Mouse (Mus musculus) brain, adult 2 months (tissue): ENCODE results near the gene Adcy1.

Experiments
- DNase-seq: peaks from one replicate; pipeline ENCODE4 v3.0.0; 2011; ENCODE audit warnings: low read depth, low spot score

Gene Adcy1

DNA sequence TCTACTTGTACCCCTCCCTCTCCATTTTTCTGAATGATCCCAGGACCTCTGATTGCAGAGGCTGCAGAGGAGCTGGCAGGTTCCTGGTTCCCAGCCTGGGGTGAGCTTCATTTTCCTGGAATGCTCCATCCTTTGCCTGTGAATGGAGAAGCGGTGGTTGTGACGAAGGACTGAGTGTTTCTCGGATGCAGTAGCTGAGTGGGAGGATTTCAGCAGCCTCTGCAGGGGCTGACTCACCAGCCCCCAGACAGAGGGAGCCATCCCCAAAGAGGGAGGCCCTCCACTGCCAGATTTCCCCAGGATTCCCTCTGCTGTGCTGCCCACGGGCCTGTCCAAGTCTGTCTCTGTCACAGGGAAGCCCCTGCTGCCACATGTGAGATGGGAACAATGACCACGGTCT lies 71.0 kb downstream of the Adcy1 start:
- DNase-seq, result peak; percentile 91

DNA sequence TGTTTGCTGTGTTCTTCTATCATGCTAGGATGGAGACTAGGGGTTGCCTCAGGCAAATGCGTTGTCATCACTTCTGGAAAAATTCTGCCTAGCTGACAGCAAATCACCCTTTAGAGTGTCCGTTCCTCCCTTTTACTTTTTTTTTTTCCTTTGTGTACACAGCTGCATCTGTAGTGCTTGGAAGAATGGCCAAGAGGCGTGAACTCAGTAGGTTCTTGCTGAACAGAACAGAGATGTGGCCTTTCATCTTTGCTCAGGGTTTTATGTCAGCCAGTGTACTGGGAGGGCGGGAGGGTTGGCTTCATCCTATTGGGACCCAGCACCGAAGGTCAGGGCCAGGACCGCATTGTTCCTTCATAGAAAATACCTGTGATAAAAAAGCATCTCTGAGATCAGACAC lies 72.0 kb downstream of the Adcy1 start:
- no peak for DNase-seq

DNA sequence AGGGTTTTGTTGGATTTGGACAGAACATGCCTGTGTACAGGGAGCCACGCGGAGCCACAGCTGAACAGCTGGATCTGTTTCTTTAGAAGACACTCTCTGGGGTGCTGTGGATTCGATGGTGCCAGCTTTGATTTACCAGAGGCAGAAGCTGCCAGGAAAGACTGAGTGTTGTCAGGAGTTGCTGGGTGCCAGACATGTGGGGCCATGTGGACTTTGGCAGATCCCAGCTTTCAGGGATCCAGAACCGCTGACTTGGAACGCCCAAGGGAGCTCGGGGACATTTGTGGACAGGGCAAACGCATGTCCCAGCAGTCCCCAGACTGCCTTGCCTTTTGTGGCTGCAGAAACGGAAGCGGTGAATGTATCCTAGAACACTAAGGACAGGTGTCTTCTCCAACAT lies 72.5 kb downstream of the Adcy1 start:
- DNase-seq, result peak; percentile 56

GRCm38 (mm10) chr11:7136246-7136855 lies 73.1 kb downstream of the Adcy1 start:
- no peak for DNase-seq

DNA sequence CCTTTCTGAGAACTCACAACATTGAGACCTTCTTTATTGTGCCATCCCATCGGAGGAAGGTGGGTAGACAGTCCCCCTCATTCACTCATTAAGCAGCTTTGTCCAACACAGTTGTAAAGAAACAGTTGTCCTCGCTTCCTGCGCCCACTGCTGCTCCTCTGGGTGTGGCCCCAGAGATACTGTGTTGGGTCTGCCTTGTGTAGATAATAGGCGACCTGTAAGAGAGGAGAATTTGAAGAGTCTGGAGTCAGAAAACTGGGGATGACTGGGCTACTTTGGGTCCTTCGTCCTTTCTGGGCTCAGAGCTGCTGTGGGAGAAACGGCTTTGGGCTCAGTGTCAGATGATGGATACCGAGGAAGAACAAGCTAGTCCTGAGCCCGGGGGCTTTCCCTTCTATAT lies 75.1 kb downstream of the Adcy1 start:
- no peak for DNase-seq

GRCm38 (mm10) chr11:7140449-7140848 lies 77.2 kb downstream of the Adcy1 start:
- peak; percentile 84 for DNase-seq

GRCm38 (mm10) chr11:7142725-7143124 lies 79.4 kb downstream of the Adcy1 start:
- peak; percentile 48 for DNase-seq

DNA sequence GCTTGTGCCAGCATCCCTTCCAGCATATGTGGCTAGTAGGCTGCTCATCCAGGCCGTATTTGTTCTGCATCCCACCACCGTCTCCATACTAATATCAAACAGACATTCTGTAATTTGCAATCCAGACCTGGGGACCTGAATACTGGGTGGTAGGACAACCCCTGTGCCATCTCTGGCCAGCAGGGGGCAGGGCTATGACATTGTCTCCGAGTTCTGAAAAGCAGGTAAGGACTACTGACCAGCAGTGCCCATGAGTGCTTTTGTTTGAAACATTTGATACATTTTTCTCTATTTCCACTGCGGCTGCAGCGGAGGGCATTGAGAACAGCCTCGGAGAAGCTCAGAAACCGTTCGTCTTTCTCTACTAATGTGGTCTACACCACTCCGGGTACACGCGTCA lies 81.1 kb downstream of the Adcy1 start:
- DNase-seq, result no peak

GRCm38 (mm10) chr11:7145221-7145620 lies 81.9 kb downstream of the Adcy1 start:
- DNase-seq, result peak; percentile 73

GRCm38 (mm10) chr11:7147536-7147935 lies 84.2 kb downstream of the Adcy1 start:
- DNase-seq, result peak; percentile 47

DNA sequence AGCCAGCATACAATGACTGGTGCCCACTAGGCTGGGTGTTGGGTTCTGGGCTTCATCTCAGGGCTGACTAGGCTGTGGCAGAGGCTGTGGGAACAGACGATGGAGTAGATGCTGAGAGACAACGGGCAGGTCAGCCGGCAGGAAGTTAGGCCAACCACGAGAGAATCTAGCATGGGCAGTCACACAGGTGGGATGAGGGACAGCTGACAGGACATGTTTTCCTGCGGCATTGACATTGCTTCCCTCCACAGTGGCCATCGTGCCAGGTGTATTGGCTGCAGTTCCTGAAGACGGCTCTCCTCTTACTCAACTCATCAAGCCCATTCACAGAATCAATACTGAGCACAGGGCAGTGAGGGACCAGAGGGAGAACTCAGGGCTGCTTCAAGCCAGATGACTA lies 84.7 kb downstream of the Adcy1 start:
- DNase-seq, result no peak

GRCm38 (mm10) chr11:7149471-7149870 lies 86.2 kb downstream of the Adcy1 start:
- no peak for DNase-seq

GRCm38 (mm10) chr11:7150511-7150910 lies 87.2 kb downstream of the Adcy1 start:
- DNase-seq, result peak; percentile 91

- DNase-seq, result no peak
Observed at GRCm38 (mm10) chr11:7152371-7152770, 89.1 kb downstream of the Adcy1 start.

GRCm38 (mm10) chr11:7153081-7153480 lies 89.8 kb downstream of the Adcy1 start:
- no peak for DNase-seq

- DNase-seq, result no peak
Observed at GRCm38 (mm10) chr11:7156427-7156826, 93.1 kb downstream of the Adcy1 start.

- DNase-seq, result no peak
Observed at GRCm38 (mm10) chr11:7158196-7158595, 94.9 kb downstream of the Adcy1 start.

DNA sequence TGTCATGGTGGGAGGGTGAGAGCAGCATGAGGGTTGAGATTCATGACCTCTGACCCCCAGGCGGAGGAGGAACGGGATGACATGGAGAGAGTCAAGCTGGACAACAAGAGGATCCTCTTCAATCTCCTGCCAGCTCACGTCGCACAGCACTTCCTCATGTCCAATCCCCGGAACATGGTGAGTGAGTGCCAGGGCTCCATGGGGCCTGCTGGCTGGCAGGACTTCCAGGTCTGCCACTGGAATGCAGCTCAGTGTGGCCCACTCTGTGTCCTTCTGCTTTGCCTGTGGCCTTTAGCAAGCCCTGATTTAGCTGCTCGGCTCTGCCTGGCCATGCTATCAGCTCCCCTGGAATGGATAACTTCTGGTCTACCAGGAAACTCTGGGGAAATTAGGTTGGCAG lies 96.9 kb downstream of the Adcy1 start:
- DNase-seq, result peak; percentile 76

DNA sequence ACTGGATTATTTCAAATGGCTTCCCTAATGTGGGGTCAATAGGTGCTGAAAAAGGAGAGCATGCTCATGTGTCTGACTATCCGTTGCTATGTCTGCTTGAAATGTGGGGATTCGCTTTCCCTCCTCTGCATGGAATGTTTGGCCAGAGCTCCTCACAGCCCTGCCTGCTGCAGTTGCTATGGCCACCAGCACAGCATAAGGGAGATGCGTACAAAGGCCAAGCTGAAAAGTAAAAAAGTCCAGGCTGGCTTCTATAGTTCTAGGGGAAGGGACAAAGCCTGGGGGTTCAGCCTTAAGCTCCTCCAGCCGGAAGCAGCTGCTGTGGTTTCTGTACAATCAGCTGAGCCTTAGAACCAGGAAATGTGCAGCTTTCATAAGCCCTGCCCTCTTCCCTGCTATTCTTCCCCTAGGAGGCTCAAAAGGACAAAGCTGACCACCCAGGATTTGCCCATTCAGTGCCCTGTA lies 97.4 kb downstream of the Adcy1 start:
- peak; percentile 53 for DNase-seq

GRCm38 (mm10) chr11:7161502-7162174 lies 98.3 kb downstream of the Adcy1 start:
- DNase-seq, result peak; percentile 75

GRCm38 (mm10) chr11:7164416-7164815 lies 101.1 kb downstream of the Adcy1 start:
- no peak for DNase-seq

DNA sequence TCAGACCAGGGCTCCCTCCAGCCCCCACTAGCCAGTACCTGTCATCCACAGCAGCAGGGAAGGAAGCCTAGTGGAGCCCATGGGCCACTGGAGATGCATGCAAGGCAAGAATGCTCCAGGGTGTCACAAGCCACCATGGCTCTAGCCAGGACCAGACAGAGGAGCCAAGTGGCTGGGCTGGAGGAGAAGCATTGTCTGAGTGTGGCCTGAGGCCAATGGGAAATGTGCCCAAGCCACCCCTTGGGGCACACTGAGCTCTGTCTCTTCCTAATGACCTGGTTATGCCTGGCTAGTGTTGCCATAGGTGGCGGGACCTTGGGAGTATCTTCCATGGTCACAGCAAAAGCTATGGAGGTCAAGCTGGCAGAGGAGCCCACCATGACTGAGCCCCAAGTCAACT lies 106.4 kb downstream of the Adcy1 start:
- peak; percentile 40 for DNase-seq

- no peak for DNase-seq
Observed at GRCm38 (mm10) chr11:7173664-7174063, 110.4 kb downstream of the Adcy1 start.
